Mouse (Mus musculus) stomach, postnatal 0 days (tissue): ENCODE data around the gene Serpinb1b. TPM values are rescaled to one million over a fixed set of nuclear protein-coding genes. Genes with fewer than 3 reads are reported as not detected.

Experiments
- ATAC-seq: fragments of 200-750 bp; cut with Nextera tagmentation; 2 replicates; pipeline ENCODE4 v1.8.0; 2017; ENCODE audit not compliant: low FRiP score, low TSS enrichment
- DNase-seq: peaks from one replicate; pipeline ENCODE4 v3.0.0-alpha.2; 2016; ENCODE audit warnings: low spot score
- H3K27ac ChIP-seq: fragments of 300-500 bp; sonication (generic); replicated peaks from 2 replicates; pipeline ENCODE4 v1.5.1; 2014; ENCODE audit warnings: mild to moderate bottlenecking, control low read depth
- H3K27me3 ChIP-seq: fragments of 300-500 bp; sonication (generic); 2 replicates; pipeline ENCODE4 v1.6.1; 2014; ENCODE audit warnings: low read length; ENCODE audit not compliant: control insufficient read depth, insufficient read depth
- H3K36me3 ChIP-seq: fragments of 300-500 bp; sonication (generic); 2 replicates; pipeline ENCODE4 v1.6.1; 2014; ENCODE audit warnings: low read length, mixed read lengths; ENCODE audit not compliant: control insufficient read depth, insufficient read depth
- H3K4me1 ChIP-seq: fragments of 300-500 bp; sonication (generic); replicated peaks from 2 replicates; pipeline ENCODE4 v1.6.1; 2014; ENCODE audit warnings: antibody characterized with exemption; ENCODE audit not compliant: control insufficient read depth, insufficient read depth
- H3K4me2 ChIP-seq: fragments of 300-500 bp; sonication (generic); replicated peaks from 2 replicates; pipeline ENCODE4 v1.6.1; 2014; ENCODE audit warnings: low read depth, mild to moderate bottlenecking, control low read depth, moderate library complexity
- H3K4me3 ChIP-seq: fragments of 300-500 bp; sonication (generic); 2 replicates; pipeline ENCODE4 v1.5.1; 2014; ENCODE audit warnings: low read depth, low read length, control low read depth
- H3K9ac ChIP-seq: fragments of 300-500 bp; sonication (generic); 2 replicates; pipeline ENCODE4 v1.6.1; 2014; ENCODE audit warnings: mild to moderate bottlenecking, low read length, control low read depth, mixed read lengths
- H3K9me3 ChIP-seq: fragments of 300-500 bp; sonication (generic); 2 replicates; pipeline ENCODE4 v1.6.1; 2016; ENCODE audit warnings: low read length; ENCODE audit not compliant: control insufficient read depth
- CTCF ChIP-seq: IDR thresholded peaks from 2 replicates; pipeline ENCODE4 v1.5.1; 2016; ENCODE audit warnings: antibody characterized with exemption, low read depth, mild to moderate bottlenecking, moderate library complexity
- EP300 ChIP-seq: optimal IDR thresholded peaks from 2 replicates; pipeline ENCODE3; 2016; ENCODE audit warnings: antibody characterized with exemption
- WGBS: fragments of 180-500 bp; shearing (Covaris S2); extraction: QIAGEN DNeasy Blood & Tissue Kit; methylation state at CpG from one replicate; pipeline ENCODE4 v1.1.7; 2014; 5-methylcytosine and 5-hydroxymethylcytosine counted together
- polyA plus RNA-seq: library from polyadenylated mRNA; unstranded; fragments of >200 nt; fragmentation: Nextera tagmentation; extraction: Ambion mirVana; gene quantifications from 2 replicates; pipeline ENCODE4 v1.2.1, GENCODE M21; 2015

Serpinb1b gene
- polyA plus RNA-seq, 1 experiment from 2014 or later: 1.3 TPM

- no peaks in the 10 kb centered on the region for H3K27me3 ChIP-seq
- no peaks in the 10 kb centered on the region for H3K4me1 ChIP-seq
- ATAC-seq (no peak), DNase-seq (no peak)
- no peak overlapping the region for H3K4me3 ChIP-seq
- H3K9me3 ChIP-seq: no peaks in the 10 kb centered on the region
- no peak overlapping the region for H3K27ac ChIP-seq
- no peak overlapping the region for H3K4me2 ChIP-seq
- no peak overlapping the region for H3K9ac ChIP-seq
- H3K36me3 ChIP-seq: no peaks in the 10 kb centered on the region
- TF ChIP-seq CTCF (no peak), EP300 (no peak)
Observed at GRCm38 (mm10) chr13:33105626-33106025, 27.3 kb downstream of the Serpinb1b start.

GRCm38 (mm10) chr13:33113054-33113453, 34.7 kb downstream of the Serpinb1b start:
- WGBS: 61% methylated on average over 3 of the region's 3 CpGs
- no peak for ATAC-seq
- Histone ChIP-seq H3K36me3 (no peaks in the 10 kb centered on the region), H3K4me2 (no peak overlapping the region), H3K4me3 (no peak overlapping the region), H3K27me3 (no peaks in the 10 kb centered on the region), H3K9ac (no peak overlapping the region), H3K4me1 (no peaks in the 10 kb centered on the region), H3K27ac (no peak overlapping the region), H3K9me3 (no peaks in the 10 kb centered on the region)
- TF ChIP-seq CTCF (no peak), EP300 (no peak)
- no peak for DNase-seq

GRCm38 (mm10) chr13:33137717-33138116, 59.3 kb downstream of the Serpinb1b start:
- Histone ChIP-seq H3K4me1 (no peaks in the 10 kb centered on the region), H3K9ac (no peak overlapping the region), H3K27me3 (no peaks in the 10 kb centered on the region), H3K4me3 (no peak overlapping the region), H3K36me3 (no peaks in the 10 kb centered on the region), H3K27ac (no peak overlapping the region), H3K9me3 (no peaks in the 10 kb centered on the region), H3K4me2 (no peak overlapping the region)
- 89% methylated on average over 2 of the region's 2 CpGs for WGBS
- no peak for ATAC-seq
- no peak for TF ChIP-seq CTCF
- TF ChIP-seq EP300: no peak
- no peak for DNase-seq

- no peak overlapping the region for H3K9ac ChIP-seq
- H3K4me1 ChIP-seq: no peaks in the 10 kb centered on the region
- DNase-seq: no peak
- no peaks in the 10 kb centered on the region for H3K9me3 ChIP-seq
- no peaks in the 10 kb centered on the region for H3K36me3 ChIP-seq
- no peak for TF ChIP-seq CTCF
- no peak for TF ChIP-seq EP300
- no peak for ATAC-seq
- WGBS: 47% methylated on average over 3 of the region's 3 CpGs
- H3K27ac ChIP-seq: no peak overlapping the region
- no peaks in the 10 kb centered on the region for H3K27me3 ChIP-seq
- H3K4me2 ChIP-seq: no peak overlapping the region
- H3K4me3 ChIP-seq: no peak overlapping the region
Observed at GRCm38 (mm10) chr13:33141435-33141834, 63.1 kb downstream of the Serpinb1b start.

Other genes with a start within 250 kb of the Serpinb1b start
- gene Serpinb1a, start 227.4 kb upstream of the Serpinb1b start, polyA plus RNA-seq: 80.1 and 91.1 TPM in 2 replicates
- 0.07 and 0.10 TPM in 2 replicates for gene Serpinb1c, start 180.4 kb upstream of the Serpinb1b start, polyA plus RNA-seq
- 7.7 and 9.5 TPM in 2 replicates for gene Serpinb6b, start 113.4 kb upstream of the Serpinb1b start, polyA plus RNA-seq
- 5.5 and 6.3 TPM in 2 replicates for gene Serpinb9, start 75.3 kb upstream of the Serpinb1b start, polyA plus RNA-seq
- 2.7 and 4.9 TPM in 2 replicates for gene Serpinb9b, start 51.2 kb upstream of the Serpinb1b start, polyA plus RNA-seq
- gene Serpinb9c, start 81.2 kb downstream of the Serpinb1b start, polyA plus RNA-seq: not detected in 2 replicates
- not detected in 2 replicates for gene Serpinb9d, start 114.4 kb downstream of the Serpinb1b start, polyA plus RNA-seq
- gene Serpinb9e, start 171.0 kb downstream of the Serpinb1b start, polyA plus RNA-seq: not detected in 2 replicates
- gene Serpinb9f, start 245.5 kb downstream of the Serpinb1b start, polyA plus RNA-seq: not detected in 2 replicates